Mouse (Mus musculus) urinary bladder, postnatal 4 days (tissue): Measurements from ENCODE around the gene Cabcoco1.

ENCODE experiments used
- DNase-seq, 2 experiments: peaks; one replicate each; pipeline ENCODE4 v3.0.0; 2021 to 2022; ENCODE audit warnings: low spot score in 2 of 2

Cabcoco1 gene

DNA sequence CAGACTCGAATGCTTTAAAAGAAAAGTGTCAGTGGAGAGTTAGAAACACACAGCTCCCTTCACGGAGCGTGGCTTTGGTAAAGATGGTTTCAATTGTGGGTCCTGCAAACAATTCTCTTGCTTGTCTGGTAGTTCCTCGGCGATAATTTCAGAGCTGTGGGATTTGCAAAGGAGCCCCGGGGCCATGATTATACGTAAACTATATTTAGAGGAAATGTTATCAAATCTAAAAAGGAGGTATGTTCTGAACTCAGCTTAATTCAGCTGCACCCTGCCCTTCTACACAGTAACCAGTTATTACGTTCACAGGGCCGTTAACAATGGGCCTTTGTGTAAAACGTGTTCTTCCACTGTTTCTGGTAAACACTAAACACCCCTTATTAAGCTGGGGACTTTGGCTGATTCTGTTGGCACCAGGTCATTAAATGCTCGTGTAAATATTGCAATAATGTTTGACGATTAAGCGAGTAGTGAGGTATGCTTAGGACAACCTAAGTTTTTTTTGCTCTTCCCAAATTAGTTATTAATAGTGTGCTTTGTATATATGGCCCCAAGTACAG is 106.6 kb downstream of the Cabcoco1 start:
- no peak for DNase-seq

DNA sequence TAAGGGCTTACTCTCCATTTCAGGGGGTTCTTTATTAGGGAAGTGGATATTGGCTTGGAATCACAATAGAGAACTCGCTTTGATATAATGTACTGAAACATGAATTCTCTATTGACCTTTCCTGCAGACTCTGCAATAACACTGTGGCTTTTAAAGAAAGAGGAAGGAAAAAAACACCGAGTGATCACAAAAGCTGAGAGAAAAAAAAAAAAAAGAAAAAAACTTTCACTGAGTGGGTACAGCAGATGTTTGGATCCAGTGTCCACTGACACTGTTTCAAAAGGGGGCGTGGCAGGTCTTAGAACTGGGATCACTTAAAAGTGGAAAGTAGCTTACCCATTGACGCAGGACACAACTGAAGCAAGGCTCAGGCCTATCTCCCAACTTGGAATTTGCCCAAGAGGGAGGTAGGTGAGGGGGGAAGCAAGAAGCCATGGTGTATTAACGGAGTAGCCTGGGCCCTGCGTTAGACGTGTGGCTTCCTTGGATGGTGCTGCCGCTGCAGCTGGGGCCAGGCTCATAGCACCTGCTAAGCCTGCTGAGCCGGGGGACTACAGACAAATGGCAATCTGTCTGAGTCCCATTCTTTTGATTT is 107.6 kb downstream of the Cabcoco1 start:
- no peak for DNase-seq

DNA sequence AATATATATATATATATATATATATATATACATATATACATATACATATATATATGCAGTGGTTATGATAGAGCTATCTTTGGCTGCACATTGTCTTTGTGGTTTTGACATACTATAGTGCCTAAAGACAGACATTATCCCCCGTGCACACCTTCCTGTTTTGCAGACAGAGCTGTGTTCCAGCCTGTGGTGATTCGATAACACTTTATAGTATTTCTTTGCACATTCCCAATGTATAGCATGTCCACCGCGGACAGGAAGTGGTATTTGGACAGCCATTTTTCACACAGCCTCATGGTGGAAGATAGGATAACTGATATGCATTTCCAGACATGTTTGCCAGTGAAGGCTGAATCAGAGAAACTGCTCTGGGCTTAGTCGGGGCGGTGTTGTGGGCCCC is 110.3 kb downstream of the Cabcoco1 start:
- no peak for DNase-seq

DNA sequence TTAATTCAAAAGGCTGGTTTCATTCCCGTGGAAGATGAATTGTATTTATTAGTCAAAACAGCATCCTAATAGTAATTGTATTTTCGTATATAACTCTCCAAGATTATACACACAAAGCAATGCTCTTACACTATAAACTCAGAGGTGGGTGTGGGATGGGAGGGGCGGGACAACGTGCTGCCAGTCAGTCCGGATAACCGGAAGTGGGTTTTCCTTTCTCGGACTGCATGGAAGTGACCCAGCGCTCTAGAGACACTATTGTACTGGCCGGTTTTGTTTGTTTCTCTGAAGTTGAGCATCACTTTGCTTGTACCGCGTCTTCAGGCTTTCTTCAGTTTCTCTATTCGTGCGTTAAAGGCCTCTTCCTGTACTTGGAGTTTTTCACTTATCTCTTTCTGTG is 110.8 kb downstream of the Cabcoco1 start:
- no peak for DNase-seq

DNA sequence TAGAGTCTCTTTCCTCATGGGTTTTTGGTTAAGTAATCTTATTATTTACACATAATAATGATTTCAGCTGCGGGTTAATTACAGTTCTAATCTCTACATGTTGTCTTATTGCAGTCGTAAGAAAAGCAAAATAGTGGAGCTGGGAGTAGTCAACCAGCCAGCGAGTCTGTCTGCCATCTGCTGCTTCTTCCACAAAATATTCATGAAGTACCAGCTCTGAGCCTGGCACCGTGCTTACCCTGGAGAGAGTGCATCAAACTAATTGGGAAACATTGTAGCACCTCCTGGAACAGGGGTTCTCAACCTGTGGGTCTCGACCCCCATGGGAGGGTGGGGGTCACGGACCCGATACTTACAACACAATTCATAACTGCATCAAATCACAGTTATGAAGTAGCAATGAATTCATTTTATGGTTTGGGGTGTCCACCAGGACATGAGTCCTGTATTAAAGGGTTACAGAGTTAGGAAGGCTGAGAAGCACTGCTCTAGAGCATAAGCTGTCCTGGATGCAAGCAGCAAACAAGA is 121.2 kb downstream of the Cabcoco1 start:
- no peak for DNase-seq

DNA sequence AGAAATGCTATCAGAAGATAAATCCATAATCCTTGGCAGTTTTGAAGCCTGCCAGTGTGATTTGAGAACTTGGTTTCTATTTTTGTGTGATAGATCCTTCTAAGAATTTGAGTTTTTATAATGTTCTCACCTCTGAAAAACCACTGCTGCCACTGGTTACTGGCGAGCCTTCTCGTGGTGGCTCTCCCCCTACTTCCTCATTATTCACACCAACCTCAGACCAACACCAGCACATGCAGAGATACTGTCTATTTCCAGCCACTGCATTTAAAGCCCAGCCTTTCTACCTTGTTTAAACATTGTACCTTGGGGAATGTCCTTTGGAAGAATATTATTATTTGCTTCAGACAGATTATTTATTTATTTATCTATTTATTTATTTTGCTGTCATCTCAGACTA is 121.8 kb downstream of the Cabcoco1 start:
- DNase-seq, result no peak

DNA sequence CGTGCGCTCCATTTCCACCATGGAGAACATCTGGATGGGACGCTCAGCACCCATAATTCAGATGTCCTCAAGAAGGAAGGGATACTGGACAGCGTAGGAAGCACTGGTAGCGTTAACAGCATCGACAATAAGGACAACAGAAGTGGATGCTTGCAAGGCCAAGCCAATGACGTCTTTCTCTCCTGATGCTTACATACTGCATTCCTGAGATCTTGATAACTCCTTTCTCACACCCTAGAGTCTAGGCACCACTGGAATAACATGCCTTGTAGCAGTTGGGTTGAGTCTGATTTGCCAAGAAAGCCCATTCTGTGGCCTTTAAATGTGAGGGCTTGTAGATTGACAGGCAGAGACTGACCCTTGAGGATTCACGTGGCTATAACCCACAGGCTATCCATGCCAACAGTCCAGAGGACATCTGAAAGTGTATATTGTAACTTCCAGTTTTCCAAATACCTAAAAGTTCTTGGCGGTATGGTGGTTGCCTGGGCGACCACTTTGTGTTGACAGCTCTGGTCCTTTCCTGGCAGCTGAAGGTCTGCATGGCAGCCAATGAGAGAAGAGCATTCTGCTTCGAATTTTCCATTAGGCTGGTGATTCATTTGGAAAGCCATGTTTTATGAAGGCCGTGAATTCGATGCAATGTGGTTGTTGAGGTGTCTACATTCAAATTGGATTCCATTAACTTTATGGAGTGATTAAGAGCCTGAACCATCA is 124.5 kb downstream of the Cabcoco1 start:
- no peak for DNase-seq

DNA sequence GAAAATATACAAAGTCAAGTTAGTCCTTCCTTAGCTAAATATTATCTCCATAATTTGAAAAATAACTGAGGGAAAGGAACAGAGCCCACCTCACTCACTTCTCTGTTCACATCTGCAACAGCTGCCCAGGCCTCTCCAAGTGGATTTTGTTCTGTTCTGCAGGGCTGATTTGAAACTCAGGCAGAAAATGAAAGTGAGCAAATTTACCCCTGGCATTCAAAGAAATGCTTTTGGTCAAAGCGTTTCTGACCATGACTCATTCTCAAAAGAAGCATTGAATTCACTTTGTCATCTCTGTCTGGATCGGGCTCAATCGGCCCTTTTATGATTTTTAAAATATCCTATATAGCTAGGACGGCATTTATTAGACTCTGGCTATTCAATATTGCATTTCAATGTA is 135.8 kb downstream of the Cabcoco1 start:
- no peak for DNase-seq

DNA sequence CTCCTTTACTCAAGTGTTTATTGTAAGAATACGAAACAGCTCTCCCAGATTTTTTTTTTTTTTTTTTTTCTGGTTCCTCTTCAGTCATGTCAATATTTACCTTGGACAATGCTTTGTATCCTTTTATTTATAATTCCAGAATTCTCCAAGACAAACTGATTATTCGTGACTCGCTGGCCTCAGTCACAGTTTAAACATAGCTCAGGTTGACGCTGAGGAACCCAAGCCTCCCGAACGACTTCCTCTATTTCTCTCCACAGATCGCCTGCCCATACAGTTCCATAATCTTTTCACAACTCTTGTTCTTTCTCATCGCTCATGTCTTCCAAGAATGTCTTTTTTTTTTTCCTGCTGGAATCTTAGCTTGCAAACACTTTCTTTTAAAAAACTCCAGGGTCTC is 144.9 kb downstream of the Cabcoco1 start:
- no peak for DNase-seq

DNA sequence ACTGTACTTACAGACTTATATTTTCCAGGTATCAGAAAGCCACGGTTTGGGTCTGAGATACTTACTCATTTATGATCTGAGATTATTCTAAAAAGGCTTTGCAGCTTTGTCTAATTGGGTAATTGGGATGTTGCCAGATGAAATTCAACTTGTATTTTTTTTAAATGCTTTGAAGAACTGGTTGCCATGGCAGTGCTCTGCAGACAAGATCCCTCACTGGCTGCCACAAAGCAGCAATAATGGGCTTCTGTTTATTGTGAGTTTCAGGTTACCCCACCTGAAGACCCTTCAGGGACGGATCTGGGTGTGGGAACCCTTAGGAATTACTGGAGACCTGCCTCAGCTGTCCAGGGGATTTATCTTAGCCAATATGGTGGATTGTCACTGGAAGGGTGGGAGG is 145.6 kb downstream of the Cabcoco1 start:
- no peak for DNase-seq

DNA sequence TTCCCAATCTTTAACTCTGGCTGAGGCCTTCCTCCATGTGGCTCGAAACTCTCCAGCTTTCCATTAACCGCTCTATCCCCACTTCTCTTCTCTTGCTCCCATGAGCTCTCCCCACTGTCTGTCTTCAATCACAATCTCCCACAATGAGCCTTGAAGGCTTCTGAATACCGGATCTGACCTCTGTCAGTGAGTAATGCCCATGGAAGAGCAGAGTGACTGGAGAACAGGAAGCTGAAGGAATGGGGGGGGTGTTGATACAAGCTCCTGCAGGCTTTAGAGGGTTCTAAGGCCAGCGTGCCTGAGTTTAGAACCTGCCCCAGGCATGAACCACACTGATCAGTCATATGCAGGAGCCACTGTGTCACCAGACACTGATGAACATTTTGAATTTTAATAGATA is 150.1 kb downstream of the Cabcoco1 start:
- no peak for DNase-seq

DNA sequence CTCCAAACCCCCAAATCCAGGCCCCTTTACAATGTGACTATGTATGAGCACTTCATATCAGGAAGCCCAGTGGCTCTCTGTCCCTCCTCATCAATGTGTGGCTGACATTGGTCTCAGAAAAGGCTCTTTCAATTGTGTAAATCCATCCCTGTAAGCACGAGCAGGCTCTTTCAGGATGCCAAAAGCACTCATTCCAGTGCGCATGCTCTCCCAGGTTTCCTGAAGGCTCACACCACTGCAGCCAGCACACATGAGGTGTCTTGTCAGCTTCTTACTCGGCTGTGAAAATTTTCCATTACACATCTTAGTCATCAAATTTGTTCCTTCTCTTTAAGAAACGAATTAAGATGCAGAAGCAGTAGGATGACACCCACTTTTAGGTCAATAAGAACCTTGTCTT is 152.9 kb downstream of the Cabcoco1 start:
- DNase-seq, result no peak

DNA sequence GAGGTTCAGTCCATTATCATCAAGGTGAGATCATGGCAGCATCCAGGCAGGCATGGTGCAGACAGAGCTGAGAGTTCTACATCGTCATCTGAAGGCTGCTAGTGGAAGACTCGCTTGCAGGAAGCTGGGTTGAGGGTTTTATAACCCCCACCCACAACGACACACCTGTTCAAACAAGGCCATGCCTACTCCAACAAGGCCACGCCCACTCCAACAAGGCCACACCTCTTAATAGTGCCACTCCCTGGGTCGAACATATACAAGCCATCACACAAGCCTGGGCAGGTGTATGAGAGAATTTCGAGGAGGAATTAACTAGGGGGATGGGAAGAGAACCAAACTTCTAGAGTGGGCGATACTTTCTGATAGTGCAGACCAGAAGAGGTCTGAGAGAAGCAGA is 153.6 kb downstream of the Cabcoco1 start:
- no peak for DNase-seq
